Mouse (Mus musculus) kidney, adult 8-10 months (tissue): Measurements from ENCODE around the gene Trappc1.
A peak's percentile ranks its signal among the peaks of the same experiment; 100 is the strongest.

Experiments
- DNase-seq, 2 experiments: peaks; one replicate each; pipeline ENCODE4 v3.0.0; 2022

The Trappc1 gene

GRCm38 (mm10) chr11:69370817-69371215 is 47.0 kb downstream of the Trappc1 start:
- no peak for DNase-seq

GRCm38 (mm10) chr11:69371601-69372000 is 47.8 kb downstream of the Trappc1 start:
- DNase-seq: no peak

- DNase-seq: peak in 1 of 2 experiments; percentile 33
These were observed 48.4 kb downstream of the Trappc1 start for GRCm38 (mm10) chr11:69372056-69372779.

GRCm38 (mm10) chr11:69372780-69373170 is 49.0 kb downstream of the Trappc1 start:
- DNase-seq: no peak

- DNase-seq: no peak
These were observed 49.6 kb downstream of the Trappc1 start for GRCm38 (mm10) chr11:69373223-69373965.
